Mouse (Mus musculus) stomach, postnatal 0 days (tissue): Measurements from ENCODE around the gene Nudt2.

Experiments used
- CTCF ChIP-seq: IDR thresholded peaks from 2 replicates; pipeline ENCODE4 v1.5.1; 2016; ENCODE audit warnings: antibody characterized with exemption, low read depth, mild to moderate bottlenecking, moderate library complexity
- EP300 ChIP-seq: optimal IDR thresholded peaks from 2 replicates; pipeline ENCODE3; 2016; ENCODE audit warnings: antibody characterized with exemption

DNA sequence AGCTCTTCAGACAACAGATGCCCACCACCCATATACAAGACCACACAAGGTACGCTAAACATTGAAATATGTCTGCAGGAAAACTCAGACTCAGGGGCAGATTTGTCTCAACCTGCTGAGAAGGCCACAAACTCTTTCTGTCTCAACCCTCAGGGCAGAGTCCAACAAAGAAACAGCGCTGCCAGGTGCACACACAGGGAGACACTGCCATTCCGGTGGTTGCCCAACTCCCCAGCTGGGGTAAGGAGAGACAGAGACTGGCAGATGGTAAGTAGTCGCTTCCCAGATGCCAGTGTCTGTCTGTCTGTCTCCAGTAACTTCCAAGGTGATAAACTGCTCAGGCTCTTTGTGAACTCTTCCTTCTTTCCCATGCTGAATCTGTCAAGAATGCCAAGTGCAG is 35.8 kb downstream of the Nudt2 start:
- TF ChIP-seq CTCF (no peak), EP300 (no peak)
